Mouse (Mus musculus): ENCODE measurements at regions not wholly inside any gene's neighbourhood (a gene's known extent, or its start where the extent isn't known, plus 50 kb on each side); places are given as distances from the start of the nearest gene placed in this dataset.
A peak's percentile ranks its signal among the peaks of the same experiment; 100 is the strongest.

DNA sequence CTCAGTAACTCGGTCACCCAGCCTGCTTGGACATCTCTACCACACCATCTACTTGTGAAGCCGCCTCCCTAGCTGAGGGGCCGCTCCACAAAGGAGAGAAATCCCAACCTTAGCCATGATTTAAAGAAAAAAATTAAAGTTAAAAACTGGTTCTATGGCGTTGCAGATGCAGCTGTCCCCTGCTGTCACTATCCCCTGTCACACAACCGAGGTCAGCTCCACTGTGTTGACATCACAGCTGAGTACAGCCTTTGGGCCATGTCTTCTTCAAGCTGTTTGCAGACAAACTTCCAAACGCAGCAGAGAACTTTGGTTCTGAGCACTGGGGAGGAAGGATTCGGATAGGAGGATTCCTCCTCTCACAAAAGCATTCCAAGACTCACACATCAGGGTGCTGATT lies 278.1 kb upstream of the Pabpc6 start:
- H3K79me2 ChIP-seq (ENCODE audit: control insufficient read depth, insufficient read depth, low read length, poor library complexity), result no peaks in the 10 kb centered on the region
- H3K9ac ChIP-seq (ENCODE audit: control insufficient read depth, low read depth, low read length, poor library complexity, severe bottlenecking), result no peak overlapping the region
- H3K27ac ChIP-seq (ENCODE audit: control insufficient read depth, low read depth, low read length), result no peak overlapping the region
- no peaks in the 10 kb centered on the region for H3K9me3 ChIP-seq (replicated peaks; ENCODE audit: insufficient read depth, low read length)
- no peaks in the 10 kb centered on the region for H3K4me1 ChIP-seq (ENCODE audit: control insufficient read depth in 1 of 2, insufficient read depth in 2 of 2, low read length in 2 of 2)
- TF ChIP-seq CHD2 (IDR thresholded peaks at IDR 0.05; ENCODE audit: low read length) (no peak), POLR2AphosphoS5 (IDR thresholded peaks at IDR 0.05; ENCODE audit: borderline replicate concordance, low read depth, low read length) (no peak), MAX (IDR thresholded peaks at IDR 0.05; ENCODE audit: low read length) (no peak), ELF1 (IDR thresholded peaks at IDR 0.05; ENCODE audit: low read depth, low read length) (no peak), SMC3 (IDR thresholded peaks at IDR 0.05; ENCODE audit: low read depth, low read length) (no peak), GABPA (IDR thresholded peaks at IDR 0.05; ENCODE audit: low read depth, low read length) (no peak), RCOR1 (IDR thresholded peaks at IDR 0.05; ENCODE audit: low read depth, low read length) (no peak), ZC3H11A (IDR thresholded peaks at IDR 0.05; ENCODE audit: low read depth, low read length) (no peak), UBTF (IDR thresholded peaks at IDR 0.05; ENCODE audit: borderline replicate concordance, insufficient read depth, low read depth, low read length) (no peak), TBP (IDR thresholded peaks at IDR 0.05; ENCODE audit: low read depth, low read length) (no peak), BHLHE40 (IDR thresholded peaks at IDR 0.05; ENCODE audit: borderline replicate concordance, low read depth, low read length) (no peak), MAZ (IDR thresholded peaks at IDR 0.05; ENCODE audit: low read depth, low read length) (no peak), RAD21 (IDR thresholded peaks at IDR 0.05; ENCODE audit: low read depth, low read length) (no peak)
- H3K36me3 ChIP-seq (ENCODE audit: control insufficient read depth in 1 of 2, insufficient read depth in 2 of 2, low read length in 2 of 2), result no peaks in the 10 kb centered on the region
- no peak overlapping the region for H3K4me3 ChIP-seq (ENCODE audit: control insufficient read depth in 1 of 2, insufficient read depth in 1 of 2, low read depth in 2 of 2, low read length in 2 of 2)
- no peak for DNase-seq (ENCODE audit: low read depth, low spot score)
- H3K27me3 ChIP-seq (ENCODE audit: control insufficient read depth in 1 of 2, insufficient read depth in 2 of 2, low read length in 2 of 2), result no peaks in the 10 kb centered on the region

DNA sequence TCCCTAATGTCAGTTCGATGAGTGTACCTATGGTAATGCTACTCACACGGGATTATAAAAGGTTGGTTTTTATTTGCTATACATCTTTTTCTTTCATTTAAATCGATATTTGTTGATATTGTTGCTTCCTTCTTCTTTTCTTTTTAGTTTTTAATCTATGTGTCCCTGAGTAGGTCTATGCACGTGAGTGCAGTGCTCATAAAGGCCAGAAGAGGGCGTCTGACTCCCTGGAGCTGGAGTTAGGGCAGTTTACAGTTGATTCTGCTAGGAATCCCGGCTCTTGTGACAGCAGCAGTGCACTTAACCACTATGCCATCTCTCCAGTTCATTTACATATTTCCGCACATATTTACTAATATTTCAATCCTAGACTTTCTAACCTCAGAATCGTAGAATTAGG lies 275.0 kb upstream of the Pabpc6 start:
- DNase-seq (ENCODE audit: low read depth, low spot score), result peak; percentile 6
- H3K27me3 ChIP-seq (ENCODE audit: control insufficient read depth in 1 of 2, insufficient read depth in 2 of 2, low read length in 2 of 2), result no peaks in the 10 kb centered on the region
- no peaks in the 10 kb centered on the region for H3K79me2 ChIP-seq (ENCODE audit: control insufficient read depth, insufficient read depth, low read length, poor library complexity)
- no peak overlapping the region for H3K4me3 ChIP-seq (ENCODE audit: control insufficient read depth in 1 of 2, insufficient read depth in 1 of 2, low read depth in 2 of 2, low read length in 2 of 2)
- H3K36me3 ChIP-seq (ENCODE audit: control insufficient read depth in 1 of 2, insufficient read depth in 2 of 2, low read length in 2 of 2), result no peaks in the 10 kb centered on the region
- no peaks in the 10 kb centered on the region for H3K9me3 ChIP-seq (replicated peaks; ENCODE audit: insufficient read depth, low read length)
- H3K27ac ChIP-seq (ENCODE audit: control insufficient read depth, low read depth, low read length), result no peak overlapping the region
- H3K9ac ChIP-seq (ENCODE audit: control insufficient read depth, low read depth, low read length, poor library complexity, severe bottlenecking), result no peak overlapping the region
- no peaks in the 10 kb centered on the region for H3K4me1 ChIP-seq (ENCODE audit: control insufficient read depth in 1 of 2, insufficient read depth in 2 of 2, low read length in 2 of 2)
- no peak for TF ChIP-seq ZNF384 (IDR thresholded peaks at IDR 0.05; ENCODE audit: low read depth, low read length)
- TF ChIP-seq ZKSCAN1 (IDR thresholded peaks at IDR 0.05; ENCODE audit: low read depth, low read length), result no peak
- peak; percentile 83; the same call in 1 of the 2 replicates for TF ChIP-seq BHLHE40 (IDR thresholded peaks at IDR 0.05; ENCODE audit: borderline replicate concordance, low read depth, low read length)
- peak; percentile 30 for TF ChIP-seq RAD21 (IDR thresholded peaks at IDR 0.05; ENCODE audit: low read depth, low read length)
- TF ChIP-seq CTCF (IDR thresholded peaks at IDR 0.05 in 2 of 3, conservative IDR thresholded peaks at IDR 0.05 in 1 of 3; ENCODE audit: control insufficient read depth in 1 of 3, insufficient read depth in 1 of 3, low read depth in 2 of 3, low read length in 3 of 3, poor library complexity in 1 of 3, severe bottlenecking in 1 of 3), result peak; percentile 34 to 37 (median 37); a peak in 4 of 6 replicates
- TF ChIP-seq KAT2A (conservative IDR thresholded peaks at IDR 0.05; ENCODE audit: low read depth, low read length), result no peak
- peak; percentile 50 for TF ChIP-seq SMC3 (IDR thresholded peaks at IDR 0.05; ENCODE audit: low read depth, low read length)
- peak; percentile 29; the same call in 1 of the 2 replicates for TF ChIP-seq ZC3H11A (IDR thresholded peaks at IDR 0.05; ENCODE audit: low read depth, low read length)
- TF ChIP-seq JUND (IDR thresholded peaks at IDR 0.05; ENCODE audit: low read depth, low read length), result no peak
